Mouse (Mus musculus) hematopoietic multipotent progenitor cell, adult 10-12 weeks (in vitro differentiated cells): ENCODE results near the gene Prdm13. TPM values are rescaled to one million over a fixed set of nuclear protein-coding genes. Genes with fewer than 3 reads are reported as not detected.

Experiments used
- polyA plus RNA-seq: library from polyadenylated mRNA; stranded (reverse); fragments of >175 nt; gene quantifications from 2 replicates; pipeline ENCODE4 v1.2.3, GENCODE M21; 2012; ENCODE audit warnings: low replicate concordance

Gene Prdm13
- polyA plus RNA-seq = not detected in 2 replicates

GRCm38 (mm10) chr4:21685595-21686091 lies at the start of gene Prdm13:
Prdm13 (minus strand) TSS chr4:21685963.

GRCm38 (mm10) chr4:21727615-21728165 lies 41.9 kb upstream of the Prdm13 start, which contains the start of gene Ccnc:
Ccnc (plus strand) TSS chr4:21727701.

Other genes with a start within 250 kb of the Prdm13 start
- gene Ccnc, start 41.7 kb upstream of the Prdm13 start, polyA plus RNA-seq = 0.39 and 2.5 TPM in 2 replicates
- 3.7 and 4.3 TPM in 2 replicates for gene Usp45, start 81.2 kb upstream of the Prdm13 start, polyA plus RNA-seq
- 1.8 and 3.6 TPM in 2 replicates for gene Tstd3, start 81.2 kb upstream of the Prdm13 start, polyA plus RNA-seq
- 14.0 and 146 TPM in 2 replicates for gene Pnisr, start 161.6 kb upstream of the Prdm13 start, polyA plus RNA-seq
- 1.4 and 3.0 TPM in 2 replicates for gene Coq3, start 193.7 kb upstream of the Prdm13 start, polyA plus RNA-seq
- not detected in 2 replicates for gene Faxc, start 245.4 kb upstream of the Prdm13 start, polyA plus RNA-seq